Mouse (Mus musculus) layer of hippocampus, postnatal 25 days (tissue): ENCODE data around the gene Pum3. TPM values are rescaled to one million over a fixed set of nuclear protein-coding genes. Genes with fewer than 3 reads are reported as not detected.
"Not testable (repeated sequence)": the region's sequence is repeated elsewhere in the genome, so short reads cannot be mapped to it uniquely, and the experiment has no call there.

Experiments used
- DNase-seq, 2 experiments: peaks; one replicate each; pipeline ENCODE4 v3.0.0; 2022; ENCODE audit warnings: mixed read lengths in 2 of 2, low spot score in 1 of 2; ENCODE audit errors: extremely low spot score in 1 of 2
- total RNA-seq, 2 experiments: library from RNA; stranded (reverse); gene quantifications; 2 replicates each; pipeline ENCODE4 v1.2.3; 2021

The Pum3 gene
- total RNA-seq, 2 experiments from 2014 or later, result 50.2 to 55.3 TPM

DNA sequence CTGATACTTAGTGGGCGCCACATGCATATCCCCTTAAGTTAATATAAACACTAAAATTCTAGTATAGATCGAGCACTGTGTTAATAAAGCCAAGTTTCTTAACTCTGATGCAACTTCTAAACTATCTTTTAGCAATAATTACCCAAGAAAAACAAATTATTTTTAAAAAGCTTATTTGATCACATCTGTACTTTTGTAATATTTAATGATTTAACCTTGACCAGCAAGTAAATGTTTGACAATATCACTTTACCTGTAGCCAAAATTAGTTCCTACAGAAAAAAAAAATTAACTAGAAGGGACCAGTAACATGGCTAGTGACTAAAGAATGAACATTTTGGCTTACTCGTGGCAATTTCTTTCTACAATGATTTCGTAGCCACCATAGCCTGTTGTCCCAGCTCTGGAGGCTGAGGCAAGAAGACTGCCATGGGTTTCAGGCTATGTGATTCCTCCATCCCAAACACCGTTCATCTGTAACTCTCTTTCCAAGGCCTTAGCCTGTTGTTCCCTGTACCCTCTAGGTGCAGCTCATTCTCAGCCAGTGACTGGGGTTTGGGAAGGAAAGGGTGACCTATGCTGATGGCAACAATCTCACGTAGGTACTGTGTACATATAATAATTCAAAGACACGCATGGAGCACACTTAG is 35.2 kb downstream of the Pum3 start:
- DNase-seq, result no peak

GRCm38 (mm10) chr19:27392431-27392830 is 37.2 kb downstream of the Pum3 start:
- DNase-seq, result no peak

- no peak for DNase-seq
Observed at GRCm38 (mm10) chr19:27391344-27391743, 38.3 kb downstream of the Pum3 start.

GRCm38 (mm10) chr19:27389566-27389965 is 40.1 kb downstream of the Pum3 start:
- not testable (repeated sequence) for DNase-seq

GRCm38 (mm10) chr19:27385304-27385703 is 44.3 kb downstream of the Pum3 start:
- DNase-seq, result no peak

- no peak for DNase-seq
Observed at GRCm38 (mm10) chr19:27383266-27383665, 46.4 kb downstream of the Pum3 start.

- DNase-seq, result no peak
Observed at GRCm38 (mm10) chr19:27382131-27382530, 47.5 kb downstream of the Pum3 start.

DNA sequence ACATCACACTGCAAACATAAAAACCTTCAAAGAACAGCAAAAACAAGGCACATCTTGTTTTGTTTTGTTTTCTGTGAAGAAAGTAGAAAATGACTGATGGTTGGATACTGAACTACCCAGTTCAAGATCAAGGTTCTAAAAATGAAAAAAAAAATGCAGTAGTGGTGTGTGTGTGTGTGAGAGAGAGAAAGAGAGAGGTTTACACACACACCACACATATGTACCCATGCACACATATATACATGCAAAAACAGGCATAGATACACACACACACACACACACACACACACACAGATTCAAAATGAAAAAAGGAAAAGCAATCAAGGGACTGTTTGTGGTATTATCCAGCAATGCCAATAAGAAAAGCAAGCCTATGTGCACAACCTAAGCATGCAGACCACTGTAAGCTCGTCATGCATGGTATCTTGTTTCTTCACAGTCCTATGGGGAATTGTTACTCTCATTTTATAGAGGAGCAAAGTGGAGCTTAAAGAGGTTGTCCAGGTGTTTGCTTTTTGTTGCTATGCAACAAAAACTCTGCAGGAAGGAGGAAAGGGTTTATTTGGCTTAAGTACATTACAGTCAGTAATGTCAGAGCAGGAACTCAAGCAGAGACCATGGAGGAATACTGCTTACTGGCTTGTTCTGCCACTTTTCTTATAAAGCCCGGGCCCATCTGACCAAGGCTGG is 49.8 kb downstream of the Pum3 start:
- no peak for DNase-seq

- DNase-seq, result no peak
Observed at GRCm38 (mm10) chr19:27370784-27371183, 58.8 kb downstream of the Pum3 start.

- no peak for DNase-seq
Observed at GRCm38 (mm10) chr19:27370174-27370573, 59.5 kb downstream of the Pum3 start.

- no peak for DNase-seq
Observed at GRCm38 (mm10) chr19:27369461-27370135, 60.0 kb downstream of the Pum3 start.

GRCm38 (mm10) chr19:27366113-27366746 is 63.4 kb downstream of the Pum3 start:
- DNase-seq, result no peak

DNA sequence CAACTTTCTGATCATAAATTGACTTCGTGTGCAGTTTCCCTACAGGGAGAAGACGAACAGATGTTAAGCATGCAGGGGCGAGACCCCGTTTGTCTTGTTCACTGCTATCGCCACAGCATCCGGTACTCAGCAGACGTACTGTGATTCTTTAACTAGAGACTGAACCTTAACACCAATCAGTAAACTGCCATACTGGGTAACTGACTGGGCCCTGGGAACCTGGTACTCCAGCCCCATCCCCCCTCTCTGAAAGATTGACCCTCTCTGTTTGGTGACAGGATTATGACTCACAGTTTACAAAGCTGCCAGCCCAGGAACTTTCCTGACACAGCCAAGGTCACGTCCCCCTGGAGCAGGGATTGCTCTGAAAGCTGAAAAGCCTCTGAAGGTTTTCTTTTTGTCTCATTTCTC is 65.1 kb downstream of the Pum3 start:
- DNase-seq, result no peak

GRCm38 (mm10) chr19:27363891-27364290 is 65.7 kb downstream of the Pum3 start:
- no peak for DNase-seq

DNA sequence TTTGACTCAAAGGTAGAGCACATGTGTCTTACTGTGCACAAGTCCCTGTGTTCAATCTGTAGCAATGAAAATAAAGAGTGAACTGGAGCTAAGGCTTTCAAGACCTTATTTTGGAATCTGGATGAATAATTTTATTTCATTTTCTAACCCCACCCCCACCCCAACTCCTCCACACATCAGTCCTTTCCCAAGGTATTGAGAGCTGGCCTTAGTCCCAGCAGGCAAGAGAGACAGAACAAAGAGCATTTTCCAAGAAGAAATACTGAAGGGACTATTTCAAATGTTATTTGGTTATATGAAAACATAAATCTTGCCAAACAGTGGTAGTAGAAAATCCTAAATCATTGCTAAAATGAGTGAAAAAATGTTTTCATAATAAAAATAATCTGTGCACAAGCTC is 69.2 kb downstream of the Pum3 start:
- no peak for DNase-seq

GRCm38 (mm10) chr19:27351700-27352099 is 77.9 kb downstream of the Pum3 start:
- DNase-seq, result no peak

- DNase-seq, result no peak
Observed at GRCm38 (mm10) chr19:27346501-27346900, 83.1 kb downstream of the Pum3 start.
